Mouse (Mus musculus): ENCODE data around the gene Hdac5. TPM values are rescaled to one million over a fixed set of nuclear protein-coding genes. Genes with fewer than 3 reads are reported as not detected.
A peak's percentile ranks its signal among the peaks of the same experiment; 100 is the strongest.

The Hdac5 gene
- polyA plus RNA-seq, 1 experiment from 2014 or later = 65.6 TPM

GRCm38 (mm10) chr11:102184646-102185495 lies 45.1 kb downstream of the Hdac5 start, which contains the start of gene Lsm12:
Lsm12 (minus strand) TSS chr11:102185296.
- WGBS = 1% methylated on average over 65 of the region's 70 CpGs
- Histone ChIP-seq H3K9ac (replicated peaks; ENCODE audit: low read depth) (peak within 1 kb of the TSS; percentile 87), H3K4me2 (replicated peaks; ENCODE audit: low read depth, low read length) (peak within 1 kb of the TSS; percentile 84), H3K4me3 (ENCODE audit: low read depth, low read length) (peak within 1 kb of the TSS; percentile 84), H3K36me3 (ENCODE audit: insufficient read depth, low read length) (no peaks in the 10 kb centered on the region), H3K9me3 (ENCODE audit: low read length) (no peaks in the 10 kb centered on the region), H3K4me1 (ENCODE audit: insufficient read depth, low read depth, low read length) (no peaks in the 10 kb centered on the region), H3K27ac (ENCODE audit: low read length) (peak within 1 kb of the TSS; percentile 91), H3K27me3 (replicated peaks; ENCODE audit: insufficient read depth, low read length) (no peaks in the 10 kb centered on the region)
- ATAC-seq (peak; percentile 92), DNase-seq (ENCODE audit: low spot score) (peak; percentile 94)
- TF ChIP-seq EP300 (IDR thresholded peaks at IDR 0.05) = no peak
- TF ChIP-seq CTCF (IDR thresholded peaks at IDR 0.05) = no peak

- Histone ChIP-seq H3K27ac (ENCODE audit: low read length) (peak overlapping the region; percentile 91), H3K27me3 (replicated peaks; ENCODE audit: insufficient read depth, low read length) (no peaks in the 10 kb centered on the region), H3K4me3 (ENCODE audit: low read depth, low read length) (peak overlapping the region; percentile 84), H3K9me3 (ENCODE audit: low read length) (no peaks in the 10 kb centered on the region), H3K4me1 (ENCODE audit: insufficient read depth, low read depth, low read length) (no peaks in the 10 kb centered on the region), H3K9ac (replicated peaks; ENCODE audit: low read depth) (peak overlapping the region; percentile 87), H3K4me2 (replicated peaks; ENCODE audit: low read depth, low read length) (peak overlapping the region; percentile 84), H3K36me3 (ENCODE audit: insufficient read depth, low read length) (no peaks in the 10 kb centered on the region)
- DNase-seq (ENCODE audit: low spot score) (peak; percentile 26), ATAC-seq (no peak)
- TF ChIP-seq CTCF (IDR thresholded peaks at IDR 0.05) (no peak), EP300 (IDR thresholded peaks at IDR 0.05) (no peak)
- under 1% methylated on average over 7 of the region's 7 CpGs for WGBS
Observed at GRCm38 (mm10) chr11:102184253-102184645, 45.7 kb downstream of the Hdac5 start.

GRCm38 (mm10) chr11:102179836-102180235 lies 50.1 kb downstream of the Hdac5 start:
- H3K36me3 ChIP-seq (ENCODE audit: insufficient read depth, low read length) = peaks cover 3% of the 10 kb centered on the region; the same call in 1 of the 2 replicates
- H3K9ac ChIP-seq (replicated peaks; ENCODE audit: low read depth) = no peak overlapping the region

GRCm38 (mm10) chr11:102168689-102169088 lies 61.3 kb downstream of the Hdac5 start:
- Histone ChIP-seq H3K36me3 (ENCODE audit: insufficient read depth, low read length) (peaks cover 9% of the 10 kb centered on the region; the same call in 1 of the 2 replicates), H3K9ac (replicated peaks; ENCODE audit: low read depth) (no peak overlapping the region), H3K4me1 (ENCODE audit: insufficient read depth, low read depth, low read length) (no peaks in the 10 kb centered on the region), H3K4me2 (replicated peaks; ENCODE audit: low read depth, low read length) (no peak overlapping the region), H3K27ac (ENCODE audit: low read length) (no peak overlapping the region; the same call in 1 of the 2 replicates), H3K9me3 (ENCODE audit: low read length) (no peaks in the 10 kb centered on the region), H3K4me3 (ENCODE audit: low read depth, low read length) (no peak overlapping the region), H3K27me3 (replicated peaks; ENCODE audit: insufficient read depth, low read length) (no peaks in the 10 kb centered on the region)
- WGBS = 66% methylated on average over 5 of the region's 5 CpGs
- TF ChIP-seq EP300 (IDR thresholded peaks at IDR 0.05) (no peak), CTCF (IDR thresholded peaks at IDR 0.05) (no peak)
- peak; percentile 33; the same call in 1 of the 2 replicates for ATAC-seq
- DNase-seq (ENCODE audit: low spot score) = peak; percentile 36

More at GRCm38 (mm10) chr11:102179836-102180235, 50.1 kb downstream of the Hdac5 start:
- peak; percentile 4 for DNase-seq (ENCODE audit: low spot score)
- TF ChIP-seq EP300 (IDR thresholded peaks at IDR 0.05) (no peak), CTCF (IDR thresholded peaks at IDR 0.05) (no peak)
- no peak overlapping the region for H3K4me3 ChIP-seq (ENCODE audit: low read depth, low read length)
- no peaks in the 10 kb centered on the region for H3K27me3 ChIP-seq (replicated peaks; ENCODE audit: insufficient read depth, low read length)
- no peak for ATAC-seq
- no peaks in the 10 kb centered on the region for H3K4me1 ChIP-seq (ENCODE audit: insufficient read depth, low read depth, low read length)
- H3K9me3 ChIP-seq (ENCODE audit: low read length) = no peaks in the 10 kb centered on the region
- no peak overlapping the region for H3K4me2 ChIP-seq (replicated peaks; ENCODE audit: low read depth, low read length)
- no peak overlapping the region for H3K27ac ChIP-seq (ENCODE audit: low read length)

GRCm38 (mm10) chr11:102167539-102167938 lies 62.4 kb downstream of the Hdac5 start:
- Histone ChIP-seq H3K4me1 (ENCODE audit: insufficient read depth, low read depth, low read length) (no peaks in the 10 kb centered on the region), H3K36me3 (ENCODE audit: insufficient read depth, low read length) (peaks cover 16% of the 10 kb centered on the region; the same call in 1 of the 2 replicates), H3K4me3 (ENCODE audit: low read depth, low read length) (no peak overlapping the region), H3K27ac (ENCODE audit: low read length) (no peak overlapping the region), H3K9ac (replicated peaks; ENCODE audit: low read depth) (no peak overlapping the region), H3K4me2 (replicated peaks; ENCODE audit: low read depth, low read length) (no peak overlapping the region), H3K27me3 (replicated peaks; ENCODE audit: insufficient read depth, low read length) (no peaks in the 10 kb centered on the region), H3K9me3 (ENCODE audit: low read length) (no peaks in the 10 kb centered on the region)
- no peak for DNase-seq (ENCODE audit: low spot score)
- WGBS = 87% methylated on average over 5 of the region's 5 CpGs
- TF ChIP-seq EP300 (IDR thresholded peaks at IDR 0.05) = no peak
- no peak for TF ChIP-seq CTCF (IDR thresholded peaks at IDR 0.05)
- no peak for ATAC-seq

GRCm38 (mm10) chr11:102165971-102166722 lies 63.8 kb downstream of the Hdac5 start:
- Histone ChIP-seq H3K27me3 (replicated peaks; ENCODE audit: insufficient read depth, low read length) (no peaks in the 10 kb centered on the region), H3K27ac (ENCODE audit: low read length) (no peak overlapping the region), H3K4me3 (ENCODE audit: low read depth, low read length) (no peak overlapping the region), H3K4me2 (replicated peaks; ENCODE audit: low read depth, low read length) (no peak overlapping the region), H3K36me3 (ENCODE audit: insufficient read depth, low read length) (peaks cover 16% of the 10 kb centered on the region; the same call in 1 of the 2 replicates), H3K4me1 (ENCODE audit: insufficient read depth, low read depth, low read length) (no peaks in the 10 kb centered on the region), H3K9me3 (ENCODE audit: low read length) (no peaks in the 10 kb centered on the region), H3K9ac (replicated peaks; ENCODE audit: low read depth) (no peak overlapping the region)
- TF ChIP-seq CTCF (IDR thresholded peaks at IDR 0.05) (no peak), EP300 (IDR thresholded peaks at IDR 0.05) (no peak)
- DNase-seq (ENCODE audit: low spot score) (no peak), ATAC-seq (no peak)
- 59% methylated on average over 6 of the region's 6 CpGs for WGBS
